Mouse (Mus musculus) embryonic facial prominence, embryonic 11.5 days (tissue): ENCODE data around the gene Piezo1. TPM values are rescaled to one million over a fixed set of nuclear protein-coding genes. Genes with fewer than 3 reads are reported as not detected.

Source experiments
- ATAC-seq: fragments of 200-750 bp; cut with Nextera tagmentation; replicated peaks from 2 replicates; pipeline ENCODE4 v1.8.0; 2017; ENCODE audit warnings: low read depth; ENCODE audit not compliant: insufficient number of reproducible peaks, low FRiP score, low TSS enrichment
- DNase-seq: peaks from one replicate; pipeline ENCODE4 v3.0.0-alpha.2; 2015; ENCODE audit warnings: low spot score
- H3K27ac ChIP-seq: fragments of 300-500 bp; sonication (generic); replicated peaks from 2 replicates; pipeline ENCODE4 v1.5.1; 2014; ENCODE audit warnings: mild to moderate bottlenecking, low read depth, low read length, control low read depth
- H3K27me3 ChIP-seq: fragments of 300-500 bp; sonication (generic); 2 replicates; pipeline ENCODE4 v1.6.1; 2014; ENCODE audit warnings: mild to moderate bottlenecking, low read length, moderate library complexity, mixed read lengths; ENCODE audit not compliant: control insufficient read depth, insufficient read depth
- H3K36me3 ChIP-seq: fragments of 300-500 bp; sonication (generic); replicated peaks from 2 replicates; pipeline ENCODE4 v1.6.1; 2014; ENCODE audit warnings: low read depth, mild to moderate bottlenecking, low read length, moderate library complexity, mixed read lengths; ENCODE audit not compliant: control insufficient read depth, insufficient read depth
- H3K4me1 ChIP-seq: fragments of 300-500 bp; sonication (generic); 2 replicates; pipeline ENCODE4 v1.6.1; 2014; ENCODE audit warnings: low read length, mixed read lengths; ENCODE audit not compliant: control insufficient read depth, insufficient read depth
- H3K4me2 ChIP-seq: fragments of 300-500 bp; sonication (generic); 2 replicates; pipeline ENCODE4 v1.6.1; 2014; ENCODE audit warnings: low read depth, mild to moderate bottlenecking, control low read depth, low read length, moderate library complexity
- H3K4me3 ChIP-seq: fragments of 300-500 bp; sonication (generic); 2 replicates; pipeline ENCODE4 v1.5.1; 2014; ENCODE audit warnings: low read depth, low read length, control low read depth
- H3K9ac ChIP-seq: fragments of 300-500 bp; sonication (generic); replicated peaks from 2 replicates; pipeline ENCODE4 v1.6.1; 2014; ENCODE audit warnings: mild to moderate bottlenecking, control low read depth, low read length
- H3K9me3 ChIP-seq: fragments of 300-500 bp; sonication (generic); replicated peaks from 2 replicates; pipeline ENCODE4 v1.6.1; 2016; ENCODE audit warnings: mild to moderate bottlenecking, low read length, inconsistent platforms, mixed read lengths; ENCODE audit not compliant: control insufficient read depth
- WGBS: fragments of 180-500 bp; shearing (Covaris S2); extraction: QIAGEN DNeasy Blood & Tissue Kit; methylation state at CpG from one replicate; pipeline ENCODE4 v1.1.7; 2014; 5-methylcytosine and 5-hydroxymethylcytosine counted together
- polyA plus RNA-seq: library from polyadenylated mRNA; unstranded; fragments of >200 nt; fragmentation: Nextera tagmentation; extraction: Ambion mirVana; gene quantifications from 2 replicates; pipeline ENCODE4 v1.2.1, GENCODE M21; 2014

Piezo1 gene
- polyA plus RNA-seq, 1 experiment from 2014 or later = 5.9 TPM

GRCm38 (mm10) chr8:122569329-122569728 is 18.2 kb upstream of the Piezo1 start:
- Histone ChIP-seq H3K4me1 (peaks cover 5% of the 10 kb centered on the region; the same call in 1 of the 2 replicates), H3K36me3 (peaks cover 19% of the 10 kb centered on the region), H3K4me2 (peak overlapping the region; percentile 87), H3K4me3 (peak overlapping the region; percentile 85), H3K9me3 (no peaks in the 10 kb centered on the region), H3K27ac (no peak overlapping the region), H3K27me3 (no peaks in the 10 kb centered on the region), H3K9ac (peak overlapping the region; percentile 97)
- 66% methylated on average over 9 of the region's 9 CpGs for WGBS
- ATAC-seq (no peak), DNase-seq (no peak)

DNA sequence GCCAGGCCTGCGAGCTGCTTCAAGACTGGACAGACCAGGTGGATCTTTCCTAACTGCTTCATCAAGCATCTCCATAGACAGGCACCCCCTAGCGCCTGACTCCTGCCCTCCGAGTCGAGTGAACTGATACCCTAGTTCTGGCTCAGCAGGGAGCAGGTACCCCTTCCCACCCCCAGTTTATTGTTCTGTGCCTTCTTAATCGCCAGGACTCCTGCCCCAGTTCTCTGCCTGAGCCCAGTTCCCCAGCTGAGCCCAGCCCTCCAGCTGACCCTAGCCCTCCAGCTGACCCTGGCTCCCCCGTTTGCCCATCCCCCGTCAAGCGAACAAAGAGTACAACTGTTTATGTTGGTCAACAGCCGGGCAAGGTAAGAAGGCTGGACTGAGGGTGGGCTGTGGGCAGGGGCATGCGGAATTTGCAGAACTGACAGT is 17.8 kb upstream of the Piezo1 start:
- H3K27ac ChIP-seq = no peak overlapping the region; the same call in 1 of the 2 replicates
- H3K27me3 ChIP-seq = no peaks in the 10 kb centered on the region
- H3K36me3 ChIP-seq = peaks cover 19% of the 10 kb centered on the region
- H3K4me3 ChIP-seq = peak overlapping the region; percentile 85
- 6% methylated on average over 10 of the region's 10 CpGs for WGBS
- H3K4me1 ChIP-seq = peaks cover 5% of the 10 kb centered on the region; the same call in 1 of the 2 replicates
- H3K4me2 ChIP-seq = peak overlapping the region; percentile 87
- DNase-seq (peak; percentile 46), ATAC-seq (no peak)
- H3K9ac ChIP-seq = peak overlapping the region; percentile 97
- no peaks in the 10 kb centered on the region for H3K9me3 ChIP-seq

- peak overlapping the region; percentile 85 for H3K4me3 ChIP-seq
- H3K27me3 ChIP-seq = no peaks in the 10 kb centered on the region
- peaks cover 5% of the 10 kb centered on the region; the same call in 1 of the 2 replicates for H3K4me1 ChIP-seq
- DNase-seq (no peak), ATAC-seq (no peak)
- under 1% methylated on average over 34 of the region's 34 CpGs for WGBS
- H3K9ac ChIP-seq = peak overlapping the region; percentile 97
- H3K4me2 ChIP-seq = peak overlapping the region; percentile 87
- H3K27ac ChIP-seq = peak overlapping the region; percentile 81
- no peaks in the 10 kb centered on the region for H3K9me3 ChIP-seq
- H3K36me3 ChIP-seq = peaks cover 19% of the 10 kb centered on the region
These were observed 17.0 kb upstream of the Piezo1 start for GRCm38 (mm10) chr8:122568109-122568504.

DNA sequence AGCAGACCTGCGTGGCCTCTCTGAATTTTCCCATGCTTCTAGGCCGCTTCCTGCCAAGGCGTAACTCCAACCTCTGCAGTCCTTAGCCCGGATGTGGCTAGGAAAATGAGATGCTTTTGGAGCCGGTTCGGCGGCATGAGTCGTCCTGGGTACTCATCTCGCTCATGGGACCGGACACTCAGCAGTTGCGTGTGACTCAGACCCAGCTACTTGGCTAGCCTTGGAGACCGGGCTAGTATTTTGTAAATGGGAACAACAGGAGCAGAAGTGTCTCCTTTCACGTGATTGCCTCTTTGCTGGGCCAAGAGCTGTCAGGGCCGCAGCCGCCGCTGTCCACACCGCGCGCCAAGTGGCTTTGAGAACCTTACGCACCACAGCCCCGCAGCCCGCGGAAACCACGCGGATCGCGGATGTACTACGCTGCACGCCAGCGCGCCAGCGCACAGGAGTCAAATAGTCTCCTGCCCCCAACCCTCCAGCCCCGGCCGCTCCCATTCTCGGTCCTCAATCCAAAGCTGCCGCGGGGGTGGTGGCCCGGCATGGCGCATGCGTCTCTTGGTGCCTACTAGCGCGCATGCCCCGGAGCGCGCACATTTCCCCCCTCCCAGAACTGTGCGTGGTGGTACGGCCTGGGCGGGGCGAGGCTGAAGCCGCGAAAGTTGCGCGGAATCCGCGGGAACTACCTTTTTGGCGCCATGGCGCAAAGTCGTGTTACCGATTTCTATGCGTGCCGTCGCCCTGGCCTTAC is 16.4 kb upstream of the Piezo1 start, which contains the start of gene Cdt1:
Cdt1 (plus strand) TSS at position 655 of the 748 bp plus-strand sequence.
- Histone ChIP-seq H3K9me3 (no peaks in the 10 kb centered on the region), H3K4me1 (peaks cover 5% of the 10 kb centered on the region; the same call in 1 of the 2 replicates), H3K4me3 (peak within 1 kb of the TSS; percentile 85), H3K4me2 (peak within 1 kb of the TSS; percentile 87), H3K9ac (peak within 1 kb of the TSS; percentile 97), H3K36me3 (peaks cover 19% of the 10 kb centered on the region), H3K27me3 (no peaks in the 10 kb centered on the region), H3K27ac (peak within 1 kb of the TSS; percentile 92)
- DNase-seq = peak; percentile 98
- WGBS = 0% methylated on average over 62 of the region's 62 CpGs
- peak; percentile 94 for ATAC-seq

GRCm38 (mm10) chr8:122566766-122567165 is 15.6 kb upstream of the Piezo1 start:
- H3K4me1 ChIP-seq = peaks cover 5% of the 10 kb centered on the region; the same call in 1 of the 2 replicates
- peaks cover 12% of the 10 kb centered on the region for H3K36me3 ChIP-seq
- no peaks in the 10 kb centered on the region for H3K27me3 ChIP-seq
- peak overlapping the region; percentile 97 for H3K9ac ChIP-seq
- H3K9me3 ChIP-seq = no peaks in the 10 kb centered on the region
- DNase-seq (no peak), ATAC-seq (no peak)
- H3K4me3 ChIP-seq = peak overlapping the region; percentile 85
- WGBS = 42% methylated on average over 6 of the region's 6 CpGs
- peak overlapping the region; percentile 92; the same call in 1 of the 2 replicates for H3K27ac ChIP-seq
- peak overlapping the region; percentile 87 for H3K4me2 ChIP-seq

DNA sequence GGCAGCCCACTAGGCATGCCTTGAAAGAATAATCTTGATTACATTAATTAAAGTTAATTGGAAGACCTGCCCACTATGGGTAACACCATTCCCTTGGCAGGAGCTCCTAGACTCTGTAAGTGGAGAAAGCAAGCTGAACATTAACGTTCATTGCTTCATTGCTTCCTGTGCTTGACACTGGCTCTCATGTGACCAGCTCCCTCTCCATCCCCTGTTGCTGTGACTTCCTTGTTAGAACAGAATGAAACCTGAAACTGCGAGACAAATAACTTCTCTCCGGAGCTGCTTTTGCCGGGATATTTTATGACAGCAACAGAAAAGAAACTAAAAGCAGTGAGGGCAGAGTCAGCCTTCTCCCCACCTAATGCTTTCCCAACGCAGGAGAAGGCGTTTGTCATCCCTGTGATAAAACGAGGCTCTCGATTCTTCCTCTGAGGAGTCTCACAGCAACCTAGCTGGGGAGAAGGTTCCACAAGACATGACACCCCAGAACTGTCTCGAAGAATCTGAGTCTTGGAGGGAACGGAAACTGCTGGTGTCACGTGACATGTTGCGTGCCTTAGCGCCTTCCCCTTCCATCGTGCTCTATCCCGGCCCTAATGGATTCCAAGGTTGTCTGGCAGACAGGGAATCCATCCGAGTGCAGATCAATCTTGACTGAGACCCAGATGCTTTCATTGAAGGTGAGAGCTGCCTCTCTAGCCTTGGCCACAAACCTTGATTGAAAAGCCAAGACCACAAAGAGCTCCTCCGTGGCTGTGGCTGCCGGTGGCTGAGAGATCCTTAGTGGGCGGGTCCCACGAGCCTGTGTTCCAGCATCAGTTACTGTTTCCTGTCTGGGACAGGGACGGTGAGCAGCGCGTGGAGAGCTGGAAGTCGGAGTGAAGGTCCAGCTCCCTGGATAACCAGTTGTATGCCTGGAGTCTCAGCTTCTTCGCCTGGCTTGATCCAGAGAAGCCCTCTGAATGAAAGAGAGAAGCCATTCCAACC is 13.5 kb upstream of the Piezo1 start:
- Histone ChIP-seq H3K4me3 (no peak overlapping the region), H3K4me1 (peaks cover 5% of the 10 kb centered on the region; the same call in 1 of the 2 replicates), H3K27ac (no peak overlapping the region), H3K9ac (no peak overlapping the region), H3K27me3 (no peaks in the 10 kb centered on the region), H3K36me3 (peaks cover 1% of the 10 kb centered on the region; the same call in 1 of the 2 replicates), H3K4me2 (no peak overlapping the region), H3K9me3 (no peaks in the 10 kb centered on the region)
- no peak for DNase-seq
- ATAC-seq = no peak
- WGBS = 85% methylated on average over 25 of the region's 25 CpGs

DNA sequence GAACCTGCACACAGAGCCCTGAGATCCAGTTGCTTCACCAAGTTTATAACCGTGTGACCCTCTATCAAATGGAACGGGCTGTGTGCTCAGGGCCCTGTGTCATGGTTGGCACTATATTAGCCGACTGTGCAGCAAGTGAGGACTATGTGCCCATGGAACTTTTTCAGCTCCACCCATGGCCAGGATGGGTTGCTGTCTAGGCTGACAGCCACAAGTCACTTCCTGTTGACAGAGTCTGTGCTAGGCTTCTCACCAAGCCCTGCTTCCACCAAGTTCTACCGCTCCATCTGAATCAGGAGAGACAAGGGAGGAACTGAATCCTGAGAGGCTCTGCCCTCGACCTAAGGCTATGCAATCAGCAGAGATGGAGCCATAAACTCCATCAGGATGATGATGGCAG is 10.1 kb upstream of the Piezo1 start:
- Histone ChIP-seq H3K27me3 (no peaks in the 10 kb centered on the region), H3K4me2 (no peak overlapping the region), H3K36me3 (no peaks in the 10 kb centered on the region), H3K9ac (no peak overlapping the region), H3K9me3 (no peaks in the 10 kb centered on the region), H3K4me1 (no peaks in the 10 kb centered on the region; the same call in 1 of the 2 replicates), H3K27ac (no peak overlapping the region), H3K4me3 (no peak overlapping the region)
- WGBS = 86% methylated on average over 5 of the region's 5 CpGs
- ATAC-seq (no peak), DNase-seq (no peak)
